Mouse (Mus musculus) induced T-regulatory cell, adult 2 months (primary cell): ENCODE measurements around the gene Stag2.

Source experiments
- DNase-seq: peaks from one replicate; pipeline ENCODE4 v3.0.0-alpha.2; 2012; ENCODE audit warnings: low read depth

Stag2 gene

DNA sequence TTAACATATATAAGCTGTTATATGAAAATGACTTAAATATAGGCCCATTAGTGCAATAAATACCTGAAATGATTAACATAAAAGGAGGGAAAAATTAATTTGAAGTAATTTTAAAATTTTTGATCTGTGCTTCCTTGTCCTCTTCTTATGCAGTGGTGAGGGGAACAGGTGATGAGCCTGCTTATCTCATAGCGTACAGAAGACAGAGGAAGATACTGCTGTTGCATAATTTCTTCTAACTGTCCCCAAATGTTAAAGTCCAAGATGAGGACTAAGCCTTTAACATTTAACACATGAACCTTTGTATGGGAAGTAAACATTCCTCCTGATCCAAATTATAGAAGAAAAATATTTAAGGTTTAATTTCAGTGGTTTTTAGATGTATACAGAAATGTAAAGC is 66.6 kb downstream of the Stag2 start:
- no peak for DNase-seq

DNA sequence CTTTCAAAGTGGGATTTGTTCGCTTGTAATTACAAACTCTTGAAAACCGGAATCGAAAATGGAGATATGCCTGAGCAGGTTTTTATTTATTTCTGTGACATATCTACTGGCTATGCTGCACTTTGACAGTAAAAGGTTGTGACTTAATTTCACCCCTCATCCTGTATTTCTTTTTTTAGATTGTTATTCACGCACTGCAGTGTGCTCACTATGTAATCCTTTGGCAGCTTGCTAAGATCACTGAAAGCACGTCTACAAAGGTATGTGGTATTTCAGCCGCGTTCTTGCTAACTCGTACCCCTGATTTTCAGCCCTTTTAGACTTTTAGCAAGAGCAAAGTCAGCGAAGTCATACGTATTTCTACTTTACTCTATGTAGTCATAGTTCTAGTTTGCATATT is 101.2 kb downstream of the Stag2 start:
- no peak for DNase-seq

DNA sequence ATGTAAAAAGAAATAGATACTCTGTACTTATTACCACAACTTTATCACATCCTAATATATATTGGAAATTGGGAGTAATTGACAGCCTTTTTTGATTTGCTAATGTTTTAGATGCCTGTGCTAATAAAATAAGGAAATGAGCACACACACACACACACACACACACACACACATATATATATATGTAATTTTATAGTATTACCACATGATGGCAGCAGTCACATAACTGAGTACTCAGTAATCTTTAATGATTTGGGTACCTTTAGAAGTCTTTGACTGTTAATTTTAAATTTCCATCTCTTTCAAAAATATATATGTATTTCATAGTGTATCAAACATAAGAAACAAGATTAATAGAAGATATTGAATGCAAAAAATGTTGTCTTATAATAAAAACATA is 123.6 kb downstream of the Stag2 start:
- DNase-seq, result peak; percentile 47

DNA sequence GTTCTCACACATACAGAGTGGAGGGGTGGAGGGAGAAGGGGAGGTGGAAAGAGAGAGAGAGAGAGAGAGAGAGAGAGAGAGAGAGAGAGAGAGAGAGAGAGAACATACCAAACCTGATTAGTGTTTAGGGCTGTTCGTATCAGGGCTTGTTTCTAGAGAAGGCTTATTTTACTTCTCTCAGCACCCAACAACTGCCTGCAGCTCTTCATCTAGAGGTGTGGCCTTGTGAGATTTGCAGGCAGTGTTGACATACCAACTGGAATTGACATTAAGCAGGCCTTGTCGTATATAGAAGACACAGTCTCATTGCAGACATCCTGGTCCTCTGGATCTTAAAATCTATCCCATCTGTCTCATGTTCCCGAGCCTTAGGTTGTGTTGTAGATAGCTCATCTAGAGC is 141.1 kb downstream of the Stag2 start:
- DNase-seq, result no peak

DNA sequence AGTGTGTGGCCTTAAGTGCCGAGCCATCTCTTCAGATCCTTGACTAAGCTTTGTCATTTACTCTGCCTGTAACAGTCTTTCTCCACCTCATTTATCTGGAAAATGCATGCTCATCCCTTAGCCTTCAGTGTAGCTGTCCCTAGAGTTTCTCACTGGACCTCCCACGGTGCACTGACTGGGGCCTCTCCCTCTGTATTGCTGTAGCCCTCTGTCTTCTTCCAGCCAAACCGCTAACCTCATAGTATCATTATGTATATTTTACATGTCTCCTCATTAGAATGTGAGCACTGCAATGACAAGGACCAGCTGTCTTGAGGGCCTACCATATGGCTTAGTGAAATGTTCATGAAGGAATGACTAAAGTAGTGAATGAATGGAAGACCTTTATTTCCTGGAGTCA is 166.1 kb downstream of the Stag2 start:
- no peak for DNase-seq

DNA sequence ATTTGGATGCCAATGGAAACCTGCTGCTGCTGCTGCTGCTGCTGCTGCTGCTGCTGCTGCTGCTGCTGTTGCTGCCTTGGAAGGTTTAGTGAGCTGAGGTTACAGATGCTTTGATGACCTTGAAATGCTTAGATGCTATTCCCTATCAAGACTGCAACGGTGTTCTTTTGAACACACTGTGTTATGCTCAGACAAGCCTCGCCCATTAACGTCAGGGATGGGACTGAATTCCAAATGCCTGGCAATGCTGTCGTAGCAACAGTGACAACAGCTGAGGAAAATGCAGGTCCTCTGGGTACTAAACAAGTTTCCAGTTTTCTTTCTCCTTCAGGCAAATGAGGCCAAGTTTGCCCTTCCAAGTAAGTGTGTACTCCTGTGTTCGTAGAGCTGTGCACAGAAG is 171.3 kb downstream of the Stag2 start:
- DNase-seq, result no peak

DNA sequence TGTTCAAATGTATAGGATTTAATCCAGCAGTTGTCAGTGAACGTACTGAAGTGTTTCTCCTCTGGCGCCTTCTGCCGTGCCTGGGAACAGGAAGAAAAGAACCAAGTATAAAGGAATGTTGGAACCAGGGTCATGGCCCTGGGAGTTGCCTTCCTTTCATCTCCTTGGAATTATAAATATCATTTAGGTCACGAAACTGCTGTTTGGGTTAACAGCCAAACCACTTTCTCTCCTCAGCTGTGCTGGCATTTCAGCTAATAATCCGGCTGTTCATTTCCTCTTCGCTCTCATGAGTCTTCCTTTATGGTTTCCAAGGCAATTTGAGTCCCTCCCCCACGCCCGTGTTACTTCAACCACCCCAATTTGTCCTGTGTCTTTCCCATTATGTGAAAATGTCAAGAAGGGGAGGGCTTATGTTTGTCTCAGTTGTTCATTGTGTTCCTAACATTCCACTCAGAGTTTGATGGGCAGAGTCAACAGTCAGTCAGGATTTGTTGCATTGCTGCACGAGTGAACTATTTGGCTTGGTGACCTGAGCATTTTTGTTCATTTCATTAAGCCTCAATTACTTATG is 172.2 kb downstream of the Stag2 start:
- DNase-seq, result no peak

DNA sequence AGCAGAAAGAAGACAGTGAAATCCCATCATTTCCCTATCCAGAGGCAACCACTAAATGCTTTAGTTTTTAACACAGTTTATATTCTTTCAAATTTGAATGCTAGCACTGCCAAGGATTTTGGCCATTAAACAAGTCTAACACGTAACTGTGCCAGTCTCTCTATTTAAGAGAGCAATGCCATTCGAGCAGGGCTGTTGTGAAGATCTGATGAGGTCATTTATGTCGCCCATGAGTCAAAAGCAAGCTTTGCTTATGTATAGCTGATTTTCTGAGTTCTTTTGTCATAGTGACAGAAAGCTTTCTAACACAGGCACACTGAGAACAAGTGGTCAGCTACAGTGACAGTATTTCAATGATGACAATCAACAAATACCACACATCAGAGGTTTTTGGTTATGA is 175.7 kb downstream of the Stag2 start:
- no peak for DNase-seq
